Mouse (Mus musculus): ENCODE data around the gene Taok2. TPM values are rescaled to one million over a fixed set of nuclear protein-coding genes. Genes with fewer than 3 reads are reported as not detected.
A peak's percentile ranks its signal among the peaks of the same experiment; 100 is the strongest.

The Taok2 gene
- total RNA-seq, 2 experiments from 2014 or later: 154 to 163 TPM

DNA sequence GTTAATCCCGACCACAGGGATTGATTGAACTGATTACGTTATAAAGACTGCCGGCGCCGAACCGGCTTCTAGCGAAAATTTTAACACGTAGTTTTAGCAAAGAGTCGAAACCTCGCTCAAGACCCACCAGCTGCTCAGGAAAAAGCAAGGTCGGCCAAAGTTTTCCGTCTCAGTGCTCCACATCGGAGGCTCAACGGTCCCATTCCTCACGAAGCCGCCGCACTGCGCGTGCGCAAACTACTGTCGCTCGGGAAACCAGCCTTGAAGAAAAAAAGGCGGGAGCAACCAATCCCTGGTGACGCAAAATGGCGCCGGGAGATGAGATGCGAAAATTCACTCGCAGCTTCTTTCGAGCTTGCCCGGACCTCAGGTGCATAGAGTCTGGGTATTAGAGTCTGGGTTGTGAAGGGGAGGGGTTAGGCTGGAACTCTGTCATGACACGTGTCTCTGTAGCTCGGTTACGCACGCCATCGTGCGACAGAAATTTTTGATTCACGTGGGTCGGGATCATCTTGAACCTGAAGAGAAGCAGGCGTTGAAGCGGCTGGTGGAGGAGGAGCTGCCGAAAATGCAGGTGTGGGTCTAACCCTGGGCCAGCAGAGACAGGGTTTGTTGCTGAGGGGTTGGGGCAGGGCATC, 22.2 kb downstream of the Taok2 start, which contains the start of gene Ino80e:
Gene Ino80e (minus strand): TSS at position 231 of the 638 bp plus-strand sequence.
- Histone ChIP-seq H3K27ac (peak within 1 kb of the TSS; percentile 93), H3K4me3 (peak within 1 kb of the TSS; percentile 98)
- peak; percentile 93 to 94 for DNase-seq (ENCODE audit: low spot score in 2 of 2)
- no peak for TF ChIP-seq CTCF (conservative IDR thresholded peaks at IDR 0.05)

DNA sequence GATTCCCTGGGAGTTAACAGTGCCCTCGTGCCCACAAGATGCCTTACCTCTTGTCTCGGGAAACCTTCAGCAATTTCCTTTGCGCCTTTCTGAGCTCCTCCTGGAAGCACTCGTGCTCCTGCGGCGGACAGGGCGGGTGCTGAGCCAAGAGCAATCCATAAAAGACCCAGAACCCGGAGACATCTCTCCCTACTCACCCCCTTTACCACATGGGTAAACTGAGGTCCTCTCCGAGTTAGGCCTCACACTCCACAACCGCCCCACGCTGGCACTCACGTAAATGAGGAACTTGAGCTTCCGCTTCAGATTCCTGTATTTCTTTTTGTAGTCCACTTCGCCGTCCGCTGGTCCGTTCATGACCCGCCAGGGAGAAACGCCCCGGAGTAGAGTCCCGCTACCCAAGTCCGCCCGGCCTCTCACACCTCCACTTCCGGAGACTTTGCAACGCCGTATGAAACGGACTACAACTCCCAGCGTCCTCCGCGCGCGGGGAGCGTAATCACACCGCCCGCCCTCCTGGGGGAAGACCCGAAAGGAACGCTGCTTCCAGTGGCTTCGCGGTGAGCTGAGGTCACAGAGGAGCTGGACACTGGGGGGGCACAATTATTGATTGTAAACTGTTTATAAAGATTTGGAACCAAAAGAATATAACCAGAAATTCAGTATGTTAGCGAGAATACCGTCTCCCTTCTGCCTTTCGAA, 22.9 kb downstream of the Taok2 start, which contains the start of gene Hirip3:
Gene Hirip3 (plus strand): TSS at position 544 of the 702 bp plus-strand sequence.
- peak; percentile 12; the same call in 1 of the 2 replicates for TF ChIP-seq CTCF (conservative IDR thresholded peaks at IDR 0.05)

DNA sequence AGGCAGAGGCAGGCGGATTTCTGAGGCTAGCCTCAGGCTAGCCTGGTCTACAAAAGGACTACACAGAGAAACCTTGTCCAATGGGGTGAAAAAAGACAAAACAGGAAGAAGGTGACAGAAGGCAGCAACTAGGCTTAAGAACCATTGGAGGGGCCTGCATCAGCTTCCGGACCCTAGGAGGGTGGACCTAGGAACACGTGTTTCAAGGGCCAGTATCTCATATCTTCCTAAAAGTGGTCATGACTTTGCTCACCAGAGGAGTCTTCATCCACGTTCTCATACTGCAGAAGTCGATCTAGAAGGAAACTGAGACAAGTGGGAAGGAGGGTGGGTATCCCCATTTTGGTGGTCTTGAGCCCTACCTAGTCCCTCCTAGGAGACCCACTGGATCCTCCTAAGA, 23.5 kb downstream of the Taok2 start:
- peak overlapping the region; percentile 93 for H3K27ac ChIP-seq
- no peak for TF ChIP-seq CTCF (conservative IDR thresholded peaks at IDR 0.05)
- H3K4me3 ChIP-seq: peak overlapping the region; percentile 98
- DNase-seq (ENCODE audit: low spot score in 2 of 2): no peak

More for the DNA sequence above, 22.9 kb downstream of the Taok2 start, which contains the start of gene Hirip3:
- DNase-seq (ENCODE audit: low spot score in 2 of 2): peak; percentile 94 to 95
- H3K27ac ChIP-seq: peak within 1 kb of the TSS; percentile 93
- H3K4me3 ChIP-seq: peak within 1 kb of the TSS; percentile 98

DNA sequence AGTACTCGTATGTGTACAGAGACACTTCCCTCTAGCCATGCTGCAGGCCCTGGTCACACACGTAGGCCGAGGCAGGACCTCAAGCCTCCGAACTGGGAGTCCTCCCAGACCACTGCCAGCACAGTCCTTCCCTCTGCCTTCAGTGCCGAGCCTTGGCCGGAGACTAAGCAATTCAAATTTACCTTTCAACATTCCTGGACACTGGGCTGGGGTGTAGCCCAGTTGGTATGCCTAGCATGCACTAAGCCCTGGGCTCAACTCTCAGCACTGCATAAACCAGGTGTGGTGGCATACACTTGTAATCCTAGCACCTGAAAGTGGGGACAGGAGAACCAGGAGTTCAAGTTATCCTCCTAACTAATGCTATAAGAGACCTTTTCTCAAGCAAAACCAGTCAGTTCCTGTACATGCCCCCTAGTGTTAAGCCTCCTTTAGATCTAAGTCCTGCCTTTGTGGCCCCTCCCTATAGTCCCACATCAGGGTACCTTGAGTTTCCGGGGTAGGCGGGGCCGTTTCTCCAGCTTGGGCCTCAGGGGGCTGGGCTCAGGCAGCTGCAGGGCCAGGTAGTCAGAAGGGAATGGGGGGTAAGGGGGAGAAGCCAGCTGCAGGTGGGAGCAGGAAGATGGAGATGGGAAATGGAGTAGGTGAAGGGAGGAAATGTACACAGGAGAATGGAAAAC, 27.6 kb downstream of the Taok2 start:
- no peak overlapping the region for H3K27ac ChIP-seq
- TF ChIP-seq CTCF (conservative IDR thresholded peaks at IDR 0.05): no peak
- no peak overlapping the region for H3K4me3 ChIP-seq
- DNase-seq (ENCODE audit: low spot score in 2 of 2): no peak

DNA sequence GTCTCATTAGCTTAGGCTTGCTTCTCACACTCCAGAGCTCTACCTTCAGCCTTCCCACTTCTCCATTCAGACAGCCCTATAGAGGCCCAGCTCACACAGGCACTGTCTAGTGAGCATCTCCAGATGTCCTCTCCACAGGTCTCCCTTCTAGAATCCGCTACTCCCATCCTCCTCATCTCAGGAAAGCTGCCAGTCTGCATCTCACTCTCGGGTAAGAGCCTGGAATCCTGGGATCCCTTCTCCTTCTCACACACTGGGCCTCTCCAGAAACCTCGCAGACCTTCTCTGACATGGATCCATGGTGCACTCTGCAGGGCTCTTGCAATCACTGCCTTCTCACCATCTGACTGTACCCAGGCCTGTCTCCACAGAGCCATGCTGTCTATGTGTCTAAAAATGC, 28.9 kb downstream of the Taok2 start:
- TF ChIP-seq CTCF (conservative IDR thresholded peaks at IDR 0.05): no peak; the same call in 1 of the 2 replicates
- DNase-seq (ENCODE audit: low spot score in 2 of 2): no peak
- Histone ChIP-seq H3K4me3 (no peak overlapping the region), H3K27ac (peak overlapping the region; percentile 51; the same call in 1 of the 2 replicates)

DNA sequence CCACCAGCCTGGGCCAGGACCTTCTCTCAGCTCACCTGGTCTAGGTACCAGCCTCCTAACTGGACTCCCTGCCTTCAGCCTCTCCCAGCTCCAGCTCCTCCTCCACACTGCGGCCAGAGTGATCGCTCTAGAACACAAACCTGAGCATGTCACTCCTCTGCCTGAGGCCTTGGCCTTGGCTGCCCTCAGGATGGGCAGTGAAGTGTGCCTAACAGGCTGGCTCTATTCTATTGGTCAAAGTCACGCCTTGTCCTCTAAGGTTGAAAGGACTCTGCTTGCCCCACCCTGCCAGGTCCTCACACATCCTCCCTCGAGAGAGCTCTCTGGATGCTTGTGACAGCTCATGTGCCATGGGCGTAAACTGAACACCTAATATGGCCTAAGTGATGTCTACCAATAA, 31.0 kb downstream of the Taok2 start:
- TF ChIP-seq CTCF (conservative IDR thresholded peaks at IDR 0.05): no peak
- DNase-seq (ENCODE audit: low spot score in 2 of 2): no peak
- Histone ChIP-seq H3K4me3 (no peak overlapping the region), H3K27ac (no peak overlapping the region)

DNA sequence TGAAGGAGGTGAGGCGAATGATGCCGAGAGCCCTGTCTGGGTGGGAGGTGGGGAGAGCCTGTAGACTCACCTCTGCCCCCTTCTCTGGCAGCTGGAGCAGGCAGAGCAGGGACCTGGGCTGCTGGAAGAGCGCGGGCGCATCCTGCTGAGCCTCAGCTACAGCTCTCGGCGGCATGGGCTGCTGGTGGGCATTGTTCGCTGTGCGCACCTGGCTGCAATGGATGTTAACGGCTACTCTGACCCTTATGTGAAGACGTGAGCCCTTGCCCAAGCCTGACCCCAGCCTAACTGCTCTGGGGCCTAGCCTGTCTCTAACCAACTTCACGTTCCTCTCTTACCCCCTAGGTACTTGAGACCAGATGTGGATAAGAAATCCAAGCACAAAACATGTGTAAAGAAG, 33.3 kb downstream of the Taok2 start:
- Histone ChIP-seq H3K4me3 (no peak overlapping the region), H3K27ac (no peak overlapping the region)
- DNase-seq (ENCODE audit: low spot score in 2 of 2): no peak
- no peak for TF ChIP-seq CTCF (conservative IDR thresholded peaks at IDR 0.05)

DNA sequence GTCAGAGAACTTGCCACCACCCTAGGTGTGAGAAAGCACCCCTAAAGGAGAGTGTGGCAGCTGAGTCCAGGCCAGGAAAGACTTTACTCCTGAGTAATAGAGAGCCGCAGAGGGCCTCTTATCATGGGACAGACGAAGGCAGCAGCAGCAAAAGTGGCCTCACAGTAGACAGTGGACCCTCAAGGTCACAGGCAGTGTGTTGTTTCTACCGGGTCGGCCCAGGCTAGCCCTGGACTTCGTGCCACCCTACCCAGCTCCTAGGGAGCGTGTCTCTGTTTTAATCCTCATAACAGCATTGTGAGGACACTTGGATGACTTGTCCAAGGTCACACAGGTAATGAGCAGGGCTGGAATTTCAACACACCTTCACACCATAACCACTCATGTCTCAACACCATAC, 34.3 kb downstream of the Taok2 start:
- DNase-seq (ENCODE audit: low spot score in 2 of 2): no peak
- no peak overlapping the region for H3K27ac ChIP-seq
- TF ChIP-seq CTCF (conservative IDR thresholded peaks at IDR 0.05): no peak
- no peak overlapping the region for H3K4me3 ChIP-seq

DNA sequence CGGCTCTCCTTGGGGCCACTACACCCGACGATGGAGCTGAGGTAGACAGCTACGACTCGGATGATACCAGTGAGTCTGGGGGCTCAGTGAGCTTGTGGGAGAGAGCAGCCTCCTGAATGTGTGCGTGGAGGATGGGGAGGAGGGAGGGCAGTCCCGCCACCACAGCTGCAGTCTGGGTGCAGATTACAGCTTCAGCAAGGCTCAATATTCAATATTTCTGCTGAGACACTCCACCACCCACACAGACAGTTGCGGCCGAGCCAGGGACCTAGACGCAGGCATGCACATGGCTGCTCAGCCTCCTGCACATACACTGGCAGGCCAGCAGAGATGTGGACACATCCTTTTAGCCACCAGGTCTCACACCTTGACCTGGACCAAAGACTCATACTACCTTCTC, 35.7 kb downstream of the Taok2 start:
- DNase-seq (ENCODE audit: low spot score in 2 of 2): no peak
- peak overlapping the region; percentile 36; the same call in 1 of the 2 replicates for H3K27ac ChIP-seq
- no peak for TF ChIP-seq CTCF (conservative IDR thresholded peaks at IDR 0.05)
- H3K4me3 ChIP-seq: peak overlapping the region; percentile 63

DNA sequence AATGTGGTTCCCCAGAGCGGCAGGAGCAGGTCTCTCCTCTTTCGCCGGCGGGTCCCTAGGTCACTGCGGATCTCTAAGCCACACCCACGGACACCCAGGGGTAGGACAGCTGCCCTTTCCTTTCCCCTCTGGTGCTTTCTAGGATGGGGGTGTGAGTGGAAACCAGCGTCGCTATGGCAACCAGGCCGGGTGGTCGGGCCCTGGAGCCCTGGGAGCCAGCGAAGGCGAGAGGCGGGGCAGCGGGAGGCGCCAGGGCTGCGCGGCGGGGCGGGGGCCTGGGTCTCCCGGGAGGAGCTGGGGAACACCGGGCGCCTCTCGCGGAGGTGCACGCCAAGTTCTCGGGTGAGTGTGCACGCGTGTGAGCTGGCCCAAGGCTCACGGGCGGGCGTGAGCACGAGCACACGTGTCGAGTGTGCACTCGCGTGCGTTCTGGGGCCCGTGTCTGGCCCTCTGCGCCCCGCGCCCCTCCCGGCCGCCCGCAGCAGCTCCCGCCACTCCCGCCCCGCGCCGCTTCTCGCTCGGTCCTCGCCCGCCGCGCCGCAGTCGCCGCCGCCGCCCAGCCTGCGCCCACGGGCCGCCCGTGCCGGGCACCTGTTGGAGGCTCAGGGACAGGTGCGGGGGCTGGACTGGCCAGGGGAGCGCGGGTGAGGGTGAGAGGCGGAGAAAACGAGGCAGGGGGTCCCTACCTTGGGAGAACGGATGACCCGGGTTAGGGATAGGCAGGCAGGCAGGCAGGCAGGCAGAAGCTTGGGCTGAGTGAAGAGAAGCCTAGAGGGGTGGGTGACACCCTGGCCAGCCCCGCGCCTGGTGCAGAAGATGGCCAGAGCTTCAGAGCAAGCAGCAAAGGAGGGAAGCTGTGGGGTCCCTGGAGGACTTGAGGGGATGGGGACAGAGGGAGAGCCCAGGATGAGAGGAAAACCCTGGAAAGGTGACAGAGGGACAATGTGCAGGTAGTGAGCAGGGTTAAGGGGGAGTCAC, 36.8 kb downstream of the Taok2 start:
- no peak for DNase-seq (ENCODE audit: low spot score in 2 of 2)
- TF ChIP-seq CTCF (conservative IDR thresholded peaks at IDR 0.05): no peak
- Histone ChIP-seq H3K27ac (peak overlapping the region; percentile 36; the same call in 1 of the 2 replicates), H3K4me3 (peak overlapping the region; percentile 63)

DNA sequence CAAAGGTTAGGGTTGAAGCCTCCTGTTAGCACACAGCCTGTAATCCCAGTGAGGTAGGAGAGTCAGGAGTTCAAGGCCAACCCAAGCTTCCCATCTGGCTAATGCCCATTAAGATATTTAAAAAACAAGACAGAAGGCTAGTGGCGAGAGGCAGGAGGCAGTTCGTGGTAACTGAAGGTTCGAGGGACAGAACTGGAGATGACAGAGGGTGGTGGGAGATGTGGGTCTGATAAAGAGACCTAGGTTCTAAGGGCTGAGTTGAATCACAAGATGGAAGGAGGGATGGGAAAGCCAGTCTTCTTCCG, 37.4 kb downstream of the Taok2 start, which contains the start of gene Doc2a:
Gene Doc2a (plus strand): TSS at position 301 of the 305 bp plus-strand sequence.
- H3K27ac ChIP-seq: peak within 1 kb of the TSS; percentile 36; the same call in 1 of the 2 replicates
- TF ChIP-seq CTCF (conservative IDR thresholded peaks at IDR 0.05): no peak
- DNase-seq (ENCODE audit: low spot score in 2 of 2): no peak
- H3K4me3 ChIP-seq: peak within 1 kb of the TSS; percentile 63

DNA sequence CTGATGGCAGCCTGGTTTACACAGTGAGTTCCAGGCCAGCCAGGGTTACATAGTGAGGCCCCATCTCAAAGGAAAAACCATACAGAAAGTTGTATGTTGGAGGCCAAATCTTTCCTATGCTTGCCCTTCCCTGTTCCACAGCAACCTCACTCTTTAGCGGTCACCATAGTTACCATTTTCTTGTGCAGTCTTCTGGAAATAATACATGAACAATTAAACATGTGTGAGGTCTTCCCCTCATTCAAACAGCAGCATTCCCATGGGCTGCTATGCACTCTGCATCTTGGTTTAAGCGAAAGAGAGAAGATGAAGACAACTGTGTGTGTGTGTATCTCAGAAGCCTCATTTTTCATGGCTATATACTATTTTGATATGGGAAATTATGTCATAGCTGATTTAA, 39.0 kb downstream of the Taok2 start:
- no peak for DNase-seq (ENCODE audit: low spot score in 2 of 2)
- no peak overlapping the region for H3K27ac ChIP-seq
- TF ChIP-seq CTCF (conservative IDR thresholded peaks at IDR 0.05): no peak
- H3K4me3 ChIP-seq: no peak overlapping the region
